Mouse (Mus musculus) G1E (cell line): ENCODE measurements around the gene Mta3.

ENCODE experiments used
- CTCF ChIP-seq: IDR thresholded peaks from 2 replicates; pipeline ENCODE4 v1.5.1; 2012; ENCODE audit warnings: low read depth, low read length, inconsistent platforms, mixed read lengths
- GATA1 ChIP-seq: IDR thresholded peaks from 2 replicates; pipeline ENCODE4 v1.6.1; 2012; ENCODE audit warnings: borderline replicate concordance, low read length, inconsistent platforms, mixed read lengths
- POLR2AphosphoS5 ChIP-seq: IDR thresholded peaks from 2 replicates; pipeline ENCODE4 v1.6.1; 2012; ENCODE audit warnings: low read depth, low read length, inconsistent platforms; ENCODE audit not compliant: insufficient replicate concordance
- TAL1 ChIP-seq: conservative IDR thresholded peaks from 2 replicates; pipeline ENCODE4 v1.6.1; 2012; ENCODE audit warnings: low read depth, low read length, inconsistent platforms, mixed read lengths

- TF ChIP-seq CTCF (no peak), GATA1 (no peak), POLR2AphosphoS5 (no peak), TAL1 (no peak)
These were observed 24.2 kb downstream of the Mta3 start for GRCm38 (mm10) chr17:83730123-83730522.
